Mouse (Mus musculus) lung, adult 2 months (tissue): ENCODE measurements around the gene Lexm.

Experiments
- CTCF ChIP-seq: fragments of 200-500 bp; IDR thresholded peaks from 2 replicates; pipeline ENCODE4 v1.5.1; 2011; ENCODE audit warnings: mild to moderate bottlenecking, low read length, control low read depth; ENCODE audit not compliant: insufficient read depth
- POLR2A ChIP-seq: fragments of 200-500 bp; IDR thresholded peaks from 2 replicates; pipeline ENCODE4 v1.6.1; 2011; ENCODE audit warnings: low read depth, mild to moderate bottlenecking, control low read depth, low read length, borderline replicate concordance; ENCODE audit errors: extremely low read depth

- TF ChIP-seq CTCF: no peak
- no peak for TF ChIP-seq POLR2A
Measured at GRCm38 (mm10) chr4:106628650-106629360, 11.8 kb upstream of the Lexm start.
